Mouse (Mus musculus) liver, postnatal 0 days (tissue): Measurements from ENCODE around the gene Srpk2. TPM values are rescaled to one million over a fixed set of nuclear protein-coding genes. Genes with fewer than 3 reads are reported as not detected.

Experiments
- ATAC-seq: fragments of 200-750 bp; cut with Nextera tagmentation; 2 replicates; pipeline ENCODE4 v1.8.0; 2017; ENCODE audit warnings: mild to moderate bottlenecking, moderate library complexity
- DNase-seq: peaks from one replicate; pipeline ENCODE4 v3.0.0-alpha.2; 2016
- H3K27ac ChIP-seq: fragments of 300-500 bp; sonication (generic); 2 replicates; pipeline ENCODE4 v1.5.1; 2014; ENCODE audit warnings: antibody characterized with exemption, moderate library complexity, mild to moderate bottlenecking, low read depth
- H3K27me3 ChIP-seq: fragments of 300-500 bp; sonication (generic); 2 replicates; pipeline ENCODE4 v1.6.1; 2014; ENCODE audit warnings: low read length, control low read depth, mixed read lengths; ENCODE audit not compliant: insufficient read depth
- H3K36me3 ChIP-seq: fragments of 300-500 bp; sonication (generic); replicated peaks from 2 replicates; pipeline ENCODE4 v1.6.1; 2014; ENCODE audit warnings: mild to moderate bottlenecking, control low read depth, low read length, moderate library complexity, mixed read lengths; ENCODE audit not compliant: insufficient read depth
- H3K4me1 ChIP-seq: fragments of 300-500 bp; sonication (generic); 2 replicates; pipeline ENCODE4 v1.6.1; 2014; ENCODE audit warnings: antibody characterized with exemption, mild to moderate bottlenecking, control low read depth; ENCODE audit not compliant: insufficient read depth
- H3K4me2 ChIP-seq: fragments of 300-500 bp; sonication (generic); 2 replicates; pipeline ENCODE4 v1.6.1; 2014; ENCODE audit warnings: low read depth, mild to moderate bottlenecking, low read length, moderate library complexity, mixed read lengths
- H3K4me3 ChIP-seq: fragments of 300-500 bp; sonication (generic); 2 replicates; pipeline ENCODE4 v1.5.1; 2014; ENCODE audit warnings: low read depth, low read length
- H3K9ac ChIP-seq: fragments of 300-500 bp; sonication (generic); replicated peaks from 2 replicates; pipeline ENCODE4 v1.6.1; 2014; ENCODE audit warnings: mild to moderate bottlenecking, moderate library complexity
- H3K9me3 ChIP-seq: fragments of 300-500 bp; sonication (generic); 2 replicates; pipeline ENCODE4 v1.6.1; 2016; ENCODE audit warnings: mild to moderate bottlenecking, control low read depth, low read length, mixed read lengths
- CTCF ChIP-seq: sonication (generic); IDR thresholded peaks from 2 replicates; pipeline ENCODE4 v1.5.1; 2016; ENCODE audit warnings: antibody characterized with exemption, low read depth
- EP300 ChIP-seq: IDR thresholded peaks from 2 replicates; pipeline ENCODE4 v1.6.1; 2016; ENCODE audit warnings: antibody characterized with exemption, low read depth, mild to moderate bottlenecking
- WGBS: fragments of 180-500 bp; shearing (Covaris S2); extraction: QIAGEN DNeasy Blood & Tissue Kit; methylation state at CpG from one replicate; pipeline ENCODE4 v1.1.7; 2014; ENCODE audit not compliant: insufficient replicate concordance; 5-methylcytosine and 5-hydroxymethylcytosine counted together
- polyA plus RNA-seq: library from polyadenylated mRNA; unstranded; fragments of >200 nt; fragmentation: Nextera tagmentation; extraction: Ambion mirVana; gene quantifications from 2 replicates; pipeline ENCODE4 v1.2.1, GENCODE M21; 2015

Gene Srpk2
- 9.6 and 10.9 TPM in 2 replicates for polyA plus RNA-seq

GRCm38 (mm10) chr5:23684517-23684916 is at the start of gene Srpk2:
Srpk2 (minus strand) TSS chr5:23684617.
- DNase-seq = no peak
- ATAC-seq = no peak
- Histone ChIP-seq H3K27me3 (no peaks in the 10 kb centered on the region), H3K9me3 (no peaks in the 10 kb centered on the region), H3K9ac (no peak within 1 kb of the TSS), H3K36me3 (no peaks in the 10 kb centered on the region), H3K27ac (no peak within 1 kb of the TSS), H3K4me3 (no peak within 1 kb of the TSS), H3K4me2 (no peak within 1 kb of the TSS), H3K4me1 (no peaks in the 10 kb centered on the region)
- 42% methylated on average over 1 of the region's 1 CpGs for WGBS
- no peak for TF ChIP-seq CTCF

GRCm38 (mm10) chr5:23721956-23722355 is 37.5 kb upstream of the Srpk2 start:
- TF ChIP-seq EP300 (no peak), CTCF (no peak)

GRCm38 (mm10) chr5:23718881-23719328 is 34.5 kb upstream of the Srpk2 start:
- Histone ChIP-seq H3K4me2 (no peak overlapping the region), H3K4me1 (no peaks in the 10 kb centered on the region), H3K4me3 (no peak overlapping the region), H3K36me3 (no peaks in the 10 kb centered on the region), H3K27me3 (no peaks in the 10 kb centered on the region), H3K9ac (no peak overlapping the region), H3K27ac (no peak overlapping the region), H3K9me3 (no peaks in the 10 kb centered on the region)
- ATAC-seq (no peak), DNase-seq (no peak)
- TF ChIP-seq EP300 (no peak), CTCF (no peak)
- 55% methylated on average over 4 of the region's 4 CpGs for WGBS

More at GRCm38 (mm10) chr5:23721956-23722355, 37.5 kb upstream of the Srpk2 start:
- Histone ChIP-seq H3K9ac (no peak overlapping the region), H3K27ac (no peak overlapping the region), H3K4me1 (no peaks in the 10 kb centered on the region), H3K4me3 (no peak overlapping the region), H3K4me2 (no peak overlapping the region), H3K36me3 (no peaks in the 10 kb centered on the region), H3K27me3 (no peaks in the 10 kb centered on the region), H3K9me3 (no peaks in the 10 kb centered on the region)
- DNase-seq (no peak), ATAC-seq (no peak)
- WGBS = 91% methylated on average over 2 of the region's 2 CpGs

- ATAC-seq = no peak
- TF ChIP-seq CTCF = no peak
- TF ChIP-seq EP300 = no peak
- WGBS = 52% methylated on average over 1 of the region's 1 CpGs
Observed at GRCm38 (mm10) chr5:23718182-23718534, 33.7 kb upstream of the Srpk2 start.

GRCm38 (mm10) chr5:23717469-23718181 is 33.2 kb upstream of the Srpk2 start:
- no peaks in the 10 kb centered on the region for H3K36me3 ChIP-seq
- no peak overlapping the region for H3K9ac ChIP-seq
- H3K4me3 ChIP-seq = no peak overlapping the region
- no peak overlapping the region for H3K4me2 ChIP-seq
- 52% methylated on average over 3 of the region's 3 CpGs for WGBS
- no peaks in the 10 kb centered on the region for H3K9me3 ChIP-seq
- no peak for ATAC-seq
- no peaks in the 10 kb centered on the region for H3K27me3 ChIP-seq
- no peak overlapping the region for H3K27ac ChIP-seq
- no peaks in the 10 kb centered on the region for H3K4me1 ChIP-seq
- TF ChIP-seq CTCF = no peak
- no peak for TF ChIP-seq EP300
- DNase-seq = no peak

More at GRCm38 (mm10) chr5:23718182-23718534, 33.7 kb upstream of the Srpk2 start:
- Histone ChIP-seq H3K27me3 (no peaks in the 10 kb centered on the region), H3K9me3 (no peaks in the 10 kb centered on the region), H3K4me1 (no peaks in the 10 kb centered on the region), H3K4me2 (no peak overlapping the region), H3K4me3 (no peak overlapping the region), H3K36me3 (no peaks in the 10 kb centered on the region), H3K9ac (no peak overlapping the region), H3K27ac (no peak overlapping the region)
- DNase-seq = no peak

- no peak for TF ChIP-seq EP300
- TF ChIP-seq CTCF = no peak
- Histone ChIP-seq H3K9ac (no peak overlapping the region), H3K9me3 (no peaks in the 10 kb centered on the region; the same call in 1 of the 2 replicates), H3K36me3 (peaks cover 5% of the 10 kb centered on the region; the same call in 1 of the 2 replicates), H3K27me3 (no peaks in the 10 kb centered on the region), H3K4me2 (no peak overlapping the region), H3K4me1 (no peaks in the 10 kb centered on the region), H3K4me3 (no peak overlapping the region), H3K27ac (no peak overlapping the region)
- WGBS = 83% methylated on average over 8 of the region's 8 CpGs
- ATAC-seq = no peak
- DNase-seq = no peak
Observed at GRCm38 (mm10) chr5:23713401-23714335, 29.3 kb upstream of the Srpk2 start.
